Mouse (Mus musculus) lung, embryonic 15.5 days (tissue): Measurements from ENCODE around the gene Nsl1. TPM values are rescaled to one million over a fixed set of nuclear protein-coding genes. Genes with fewer than 3 reads are reported as not detected.

Experiments used
- ATAC-seq: fragments of 200-750 bp; cut with Nextera tagmentation; 2 replicates; pipeline ENCODE4 v1.8.0; 2017; ENCODE audit warnings: moderate number of reproducible peaks, borderline replicate concordance; ENCODE audit not compliant: low FRiP score, low TSS enrichment; ENCODE audit errors: extremely low read depth
- H3K27ac ChIP-seq: fragments of 300-500 bp; sonication (generic); 2 replicates; pipeline ENCODE4 v1.5.1; 2015; ENCODE audit warnings: moderate library complexity, mild to moderate bottlenecking, inconsistent platforms
- H3K27me3 ChIP-seq: fragments of 300-500 bp; sonication (generic); 2 replicates; pipeline ENCODE4 v1.6.1; 2015; ENCODE audit warnings: inconsistent platforms
- H3K36me3 ChIP-seq: fragments of 300-500 bp; sonication (generic); 2 replicates; pipeline ENCODE4 v1.6.1; 2015; ENCODE audit warnings: inconsistent platforms
- H3K4me1 ChIP-seq: fragments of 300-500 bp; sonication (generic); 2 replicates; pipeline ENCODE4 v1.6.1; 2015; ENCODE audit warnings: inconsistent platforms
- H3K4me2 ChIP-seq: fragments of 300-500 bp; sonication (generic); 2 replicates; pipeline ENCODE4 v1.6.1; 2015; ENCODE audit warnings: inconsistent platforms, mild to moderate bottlenecking, moderate library complexity
- H3K4me3 ChIP-seq: fragments of 300-500 bp; sonication (generic); 2 replicates; pipeline ENCODE4 v1.5.1; 2015; ENCODE audit warnings: mild to moderate bottlenecking, inconsistent platforms
- H3K9ac ChIP-seq: fragments of 300-500 bp; sonication (generic); 2 replicates; pipeline ENCODE4 v1.6.1; 2015; ENCODE audit warnings: inconsistent platforms
- H3K9me3 ChIP-seq: fragments of 300-500 bp; sonication (generic); 2 replicates; pipeline ENCODE4 v1.6.1; 2016; ENCODE audit warnings: inconsistent platforms
- whole genome bisulfite sequencing: fragments of 180-500 bp; shearing (Covaris S2); methylation state at CpG from one replicate; pipeline ENCODE4 v1.1.7; 2015; 5-methylcytosine and 5-hydroxymethylcytosine counted together
- polyA plus RNA-seq: library from polyadenylated mRNA; unstranded; fragments of >200 nt; fragmentation: Nextera tagmentation; extraction: Ambion mirVana; gene quantifications from 2 replicates; pipeline ENCODE4 v1.2.1, GENCODE M21; 2015

Nsl1 gene
- polyA plus RNA-seq, 1 experiment from 2014 or later, result 28.5 TPM

GRCm38 (mm10) chr1:191123696-191124095 is 60.9 kb downstream of the Nsl1 start:
- Histone ChIP-seq H3K36me3 (no peaks in the 10 kb centered on the region), H3K27ac (no peak overlapping the region), H3K4me1 (0 out of 2 replicates have a peak, but pooled peaks cover 3% of the 10 kb centered on the region), H3K9ac (no peak overlapping the region), H3K4me2 (no peak overlapping the region), H3K9me3 (no peaks in the 10 kb centered on the region), H3K4me3 (no peak overlapping the region), H3K27me3 (no peaks in the 10 kb centered on the region)
- 77% methylated on average over 2 of the region's 2 CpGs for WGBS
- no peak for ATAC-seq

- no peak overlapping the region for H3K27ac ChIP-seq
- H3K4me1 ChIP-seq, result 0 out of 2 replicates have a peak, but pooled peaks cover 3% of the 10 kb centered on the region
- no peak overlapping the region for H3K9ac ChIP-seq
- no peaks in the 10 kb centered on the region for H3K36me3 ChIP-seq
- no peaks in the 10 kb centered on the region for H3K27me3 ChIP-seq
- 58% methylated on average over 4 of the region's 4 CpGs for WGBS
- no peak overlapping the region for H3K4me3 ChIP-seq
- no peaks in the 10 kb centered on the region for H3K9me3 ChIP-seq
- ATAC-seq, result no peak
- no peak overlapping the region for H3K4me2 ChIP-seq
These were observed 61.5 kb downstream of the Nsl1 start for GRCm38 (mm10) chr1:191124288-191124687.

- Histone ChIP-seq H3K4me1 (0 out of 2 replicates have a peak, but pooled peaks cover 3% of the 10 kb centered on the region), H3K9me3 (no peaks in the 10 kb centered on the region), H3K4me2 (peak overlapping the region; percentile 67), H3K36me3 (no peaks in the 10 kb centered on the region), H3K9ac (no peak overlapping the region), H3K27me3 (no peaks in the 10 kb centered on the region), H3K4me3 (peak overlapping the region; percentile 33), H3K27ac (no peak overlapping the region)
- peak; percentile 82; the same call in 1 of the 2 replicates for ATAC-seq
- WGBS, result 13% methylated on average over 38 of the region's 38 CpGs
These were observed 63.2 kb downstream of the Nsl1 start for GRCm38 (mm10) chr1:191125811-191126638.

GRCm38 (mm10) chr1:191131692-191132091 is 68.9 kb downstream of the Nsl1 start:
- H3K9ac ChIP-seq, result no peak overlapping the region
- H3K36me3 ChIP-seq, result no peaks in the 10 kb centered on the region
- ATAC-seq, result no peak
- H3K4me2 ChIP-seq, result no peak overlapping the region
- H3K9me3 ChIP-seq, result no peaks in the 10 kb centered on the region
- 0 out of 2 replicates have a peak, but pooled peaks cover 3% of the 10 kb centered on the region for H3K4me1 ChIP-seq
- no peaks in the 10 kb centered on the region for H3K27me3 ChIP-seq
- H3K27ac ChIP-seq, result no peak overlapping the region
- 79% methylated on average over 2 of the region's 2 CpGs for WGBS
- no peak overlapping the region for H3K4me3 ChIP-seq

GRCm38 (mm10) chr1:191132240-191132639 is 69.4 kb downstream of the Nsl1 start:
- H3K27ac ChIP-seq, result no peak overlapping the region
- no peaks in the 10 kb centered on the region for H3K9me3 ChIP-seq
- H3K9ac ChIP-seq, result no peak overlapping the region
- no peaks in the 10 kb centered on the region for H3K36me3 ChIP-seq
- no peak overlapping the region for H3K4me3 ChIP-seq
- H3K4me1 ChIP-seq, result 0 out of 2 replicates have a peak, but pooled peaks cover 3% of the 10 kb centered on the region
- WGBS, result 43% methylated on average over 5 of the region's 5 CpGs
- ATAC-seq, result no peak
- H3K27me3 ChIP-seq, result no peaks in the 10 kb centered on the region
- no peak overlapping the region for H3K4me2 ChIP-seq

GRCm38 (mm10) chr1:191132934-191133333 is 70.1 kb downstream of the Nsl1 start:
- H3K27ac ChIP-seq, result peak overlapping the region; percentile 22; the same call in 1 of the 2 replicates
- no peaks in the 10 kb centered on the region for H3K36me3 ChIP-seq
- H3K27me3 ChIP-seq, result no peaks in the 10 kb centered on the region
- H3K4me3 ChIP-seq, result no peak overlapping the region
- 40% methylated on average over 5 of the region's 5 CpGs for WGBS
- H3K4me2 ChIP-seq, result no peak overlapping the region
- H3K9ac ChIP-seq, result no peak overlapping the region
- H3K4me1 ChIP-seq, result 0 out of 2 replicates have a peak, but pooled peaks cover 3% of the 10 kb centered on the region
- peak; percentile 40; the same call in 1 of the 2 replicates for ATAC-seq
- H3K9me3 ChIP-seq, result no peaks in the 10 kb centered on the region

GRCm38 (mm10) chr1:191135406-191135805 is 72.6 kb downstream of the Nsl1 start:
- Histone ChIP-seq H3K9me3 (no peaks in the 10 kb centered on the region), H3K4me2 (no peak overlapping the region), H3K4me3 (no peak overlapping the region), H3K9ac (no peak overlapping the region), H3K36me3 (no peaks in the 10 kb centered on the region), H3K4me1 (0 out of 2 replicates have a peak, but pooled peaks cover 3% of the 10 kb centered on the region), H3K27ac (no peak overlapping the region), H3K27me3 (no peaks in the 10 kb centered on the region)
- no peak for ATAC-seq
- WGBS, result 47% methylated on average over 4 of the region's 4 CpGs

Other genes with a start within 250 kb of the Nsl1 start
- 14.2 and 15.8 TPM in 2 replicates for gene Rps6kc1, start 151.2 kb upstream of the Nsl1 start, polyA plus RNA-seq
- gene Angel2, start 137.9 kb upstream of the Nsl1 start, polyA plus RNA-seq, result 40.4 and 42.8 TPM in 2 replicates
- 23.2 and 24.5 TPM in 2 replicates for gene Vash2, start 83.7 kb upstream of the Nsl1 start, polyA plus RNA-seq
- gene Flvcr1, start 36.9 kb upstream of the Nsl1 start, polyA plus RNA-seq, result 6.0 and 6.1 TPM in 2 replicates
- not detected in 2 replicates for gene Spata45, start 26.4 kb upstream of the Nsl1 start, polyA plus RNA-seq
- 13.1 and 14.7 TPM in 2 replicates for gene Tatdn3, start 80 bp upstream of the Nsl1 start, polyA plus RNA-seq
- 9.3 and 11.4 TPM in 2 replicates for gene Batf3, start 34.8 kb downstream of the Nsl1 start, polyA plus RNA-seq
- not detected in 2 replicates for gene Fam71a, start 101.8 kb downstream of the Nsl1 start, polyA plus RNA-seq
- gene Atf3, start 155.0 kb downstream of the Nsl1 start, polyA plus RNA-seq, result 4.1 and 4.3 TPM in 2 replicates